Mouse (Mus musculus): ENCODE data around the gene Ttll5. TPM values are rescaled to one million over a fixed set of nuclear protein-coding genes. Genes with fewer than 3 reads are reported as not detected.

The Ttll5 gene
- total and polyA plus RNA-seq, 3 experiments = 7.4 to 18.5 TPM; not detected in 1

GRCm38 (mm10) chr12:86074681-86075080 lies 250.2 kb downstream of the Ttll5 start:
- DNase-seq (ENCODE audit: low read depth, low spot score) = no peak
- no peaks in the 10 kb centered on the region for H3K27me3 ChIP-seq (ENCODE audit: control insufficient read depth in 1 of 2, insufficient read depth in 2 of 2, low read length in 2 of 2)
- no peaks in the 10 kb centered on the region; the same call in 1 of the 2 replicates for H3K79me2 ChIP-seq (ENCODE audit: control insufficient read depth, insufficient read depth, low read length, poor library complexity)
- no peak for TF ChIP-seq CHD2 (IDR thresholded peaks at IDR 0.05; ENCODE audit: low read length)
- no peak for TF ChIP-seq ZNF384 (IDR thresholded peaks at IDR 0.05; ENCODE audit: low read depth, low read length)
- no peak for TF ChIP-seq SMC3 (IDR thresholded peaks at IDR 0.05; ENCODE audit: low read depth, low read length)
- TF ChIP-seq MEF2A (IDR thresholded peaks at IDR 0.05; ENCODE audit: extremely low read depth, insufficient replicate concordance, low read depth, low read length, poor library complexity, severe bottlenecking) = no peak
- H3K9me3 ChIP-seq (replicated peaks; ENCODE audit: insufficient read depth, low read length) = no peaks in the 10 kb centered on the region
- no peaks in the 10 kb centered on the region for H3K36me3 ChIP-seq (ENCODE audit: control insufficient read depth in 1 of 2, insufficient read depth in 2 of 2, low read length in 2 of 2)
- no peak overlapping the region for H3K27ac ChIP-seq (ENCODE audit: control insufficient read depth, low read depth, low read length)
- H3K4me1 ChIP-seq (ENCODE audit: control insufficient read depth in 1 of 2, insufficient read depth in 2 of 2, low read length in 2 of 2) = no peaks in the 10 kb centered on the region
- no peak overlapping the region for H3K9ac ChIP-seq (ENCODE audit: control insufficient read depth, low read depth, low read length, poor library complexity, severe bottlenecking)
- no peak overlapping the region for H3K4me3 ChIP-seq (ENCODE audit: control insufficient read depth in 1 of 2, insufficient read depth in 1 of 2, low read depth in 2 of 2, low read length in 2 of 2)

GRCm38 (mm10) chr12:86075358-86075757 lies 250.9 kb downstream of the Ttll5 start:
- H3K4me1 ChIP-seq (ENCODE audit: control insufficient read depth in 1 of 2, insufficient read depth in 2 of 2, low read length in 2 of 2) = no peaks in the 10 kb centered on the region
- no peaks in the 10 kb centered on the region for H3K9me3 ChIP-seq (replicated peaks; ENCODE audit: insufficient read depth, low read length)
- no peak for DNase-seq (ENCODE audit: low read depth, low spot score)
- TF ChIP-seq POLR2AphosphoS2 (IDR thresholded peaks at IDR 0.05; ENCODE audit: low read length) (no peak), KAT2A (conservative IDR thresholded peaks at IDR 0.05; ENCODE audit: low read depth, low read length) (no peak), ZNF384 (IDR thresholded peaks at IDR 0.05; ENCODE audit: low read depth, low read length) (no peak), ZKSCAN1 (IDR thresholded peaks at IDR 0.05; ENCODE audit: low read depth, low read length) (no peak), TAL1 (IDR thresholded peaks at IDR 0.05; ENCODE audit: low read length) (no peak), RCOR1 (IDR thresholded peaks at IDR 0.05; ENCODE audit: low read depth, low read length) (no peak), NELFE (IDR thresholded peaks at IDR 0.05; ENCODE audit: low read depth, low read length) (no peak), USF1 (IDR thresholded peaks at IDR 0.05; ENCODE audit: low read depth, low read length) (no peak), UBTF (IDR thresholded peaks at IDR 0.05; ENCODE audit: borderline replicate concordance, insufficient read depth, low read depth, low read length) (no peak), CHD1 (IDR thresholded peaks at IDR 0.05; ENCODE audit: low read depth, low read length) (no peak), POLR2A (IDR thresholded peaks at IDR 0.05; ENCODE audit: control insufficient read depth in 1 of 2, insufficient read depth in 1 of 2, low read depth in 1 of 2, low read length in 2 of 2, poor library complexity in 1 of 2) (no peak), JUND (IDR thresholded peaks at IDR 0.05; ENCODE audit: low read depth, low read length) (no peak), MXI1 (IDR thresholded peaks at IDR 0.05; ENCODE audit: low read depth, low read length) (no peak), GATA1 (IDR thresholded peaks at IDR 0.05; ENCODE audit: low read depth, low read length) (no peak), E2F4 (IDR thresholded peaks at IDR 0.05; ENCODE audit: borderline replicate concordance, low read depth, low read length) (no peak), NRF1 (IDR thresholded peaks at IDR 0.05; ENCODE audit: insufficient read depth, low read depth, low read length, poor library complexity, severe bottlenecking) (no peak)
- H3K36me3 ChIP-seq (ENCODE audit: control insufficient read depth in 1 of 2, insufficient read depth in 2 of 2, low read length in 2 of 2) = 0 out of 4 replicates have a peak, but pooled peaks cover 0 to 2% of the 10 kb centered on the region in 2 experiments
- no peak overlapping the region for H3K9ac ChIP-seq (ENCODE audit: control insufficient read depth, low read depth, low read length, poor library complexity, severe bottlenecking)
- H3K27me3 ChIP-seq (ENCODE audit: control insufficient read depth in 1 of 2, insufficient read depth in 2 of 2, low read length in 2 of 2) = no peaks in the 10 kb centered on the region
- H3K79me2 ChIP-seq (ENCODE audit: control insufficient read depth, insufficient read depth, low read length, poor library complexity) = no peaks in the 10 kb centered on the region; the same call in 1 of the 2 replicates
- no peak overlapping the region for H3K4me3 ChIP-seq (ENCODE audit: control insufficient read depth in 1 of 2, insufficient read depth in 1 of 2, low read depth in 2 of 2, low read length in 2 of 2)
- H3K27ac ChIP-seq (ENCODE audit: control insufficient read depth, low read depth, low read length) = no peak overlapping the region
